Mouse (Mus musculus) liver, embryonic 14.5 days (tissue): ENCODE measurements around the gene Ccdc39.

Experiments
- CTCF ChIP-seq: IDR thresholded peaks from 2 replicates; pipeline ENCODE4 v1.5.1; 2016; ENCODE audit warnings: antibody characterized with exemption, low read depth, control low read depth
- EP300 ChIP-seq: IDR thresholded peaks from 2 replicates; pipeline ENCODE4 v1.6.1; 2016; ENCODE audit warnings: antibody characterized with exemption, low read depth

DNA sequence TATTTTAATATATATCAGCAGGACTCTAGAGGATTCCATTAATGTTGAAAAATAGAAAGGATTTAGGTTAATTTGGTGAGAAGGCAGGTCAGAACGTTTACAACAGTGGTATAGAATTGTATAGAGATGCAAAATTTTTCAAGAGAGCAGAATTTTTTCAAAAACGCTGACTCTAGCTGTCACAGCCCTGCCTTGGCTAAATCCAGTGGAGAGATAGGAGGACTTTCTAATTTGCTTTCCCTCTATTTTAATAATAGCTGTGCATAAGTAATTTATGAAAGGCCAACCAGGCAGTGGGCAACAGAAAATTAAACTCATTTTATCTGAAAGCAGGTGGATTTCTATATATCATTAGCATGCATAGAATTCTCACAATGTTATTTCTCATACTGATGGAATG is 38.6 kb upstream of the Ccdc39 start:
- TF ChIP-seq CTCF (no peak), EP300 (no peak)
